Mouse (Mus musculus) lung, postnatal 0 days (tissue): Measurements from ENCODE around the gene Tbc1d14. TPM values are rescaled to one million over a fixed set of nuclear protein-coding genes. Genes with fewer than 3 reads are reported as not detected.

Source experiments
- ATAC-seq: fragments of 200-750 bp; cut with Nextera tagmentation; 2 replicates; pipeline ENCODE4 v1.8.0; 2017; ENCODE audit warnings: moderate library complexity
- DNase-seq: peaks from one replicate; pipeline ENCODE4 v3.0.0-alpha.2; 2016; ENCODE audit warnings: low spot score
- H3K27ac ChIP-seq: fragments of 300-500 bp; sonication (generic); 2 replicates; pipeline ENCODE4 v1.5.1; 2014; ENCODE audit warnings: antibody characterized with exemption, mild to moderate bottlenecking, low read length, mixed read lengths
- H3K27me3 ChIP-seq: fragments of 300-500 bp; sonication (generic); replicated peaks from 2 replicates; pipeline ENCODE4 v1.6.1; 2014; ENCODE audit warnings: low read length, mixed read lengths; ENCODE audit not compliant: insufficient read depth
- H3K36me3 ChIP-seq: fragments of 300-500 bp; sonication (generic); 2 replicates; pipeline ENCODE4 v1.6.1; 2014; ENCODE audit warnings: low read length, mixed read lengths; ENCODE audit not compliant: insufficient read depth
- H3K4me1 ChIP-seq: fragments of 300-500 bp; sonication (generic); 2 replicates; pipeline ENCODE4 v1.6.1; 2014; ENCODE audit warnings: antibody characterized with exemption, low read depth, low read length, mixed read lengths; ENCODE audit not compliant: insufficient read depth
- H3K4me2 ChIP-seq: fragments of 300-500 bp; sonication (generic); replicated peaks from 2 replicates; pipeline ENCODE4 v1.6.1; 2014; ENCODE audit warnings: low read depth, mild to moderate bottlenecking, low read length, moderate library complexity, mixed read lengths
- H3K4me3 ChIP-seq: fragments of 300-500 bp; sonication (generic); 2 replicates; pipeline ENCODE4 v1.5.1; 2014; ENCODE audit warnings: low read depth, low read length
- H3K9ac ChIP-seq: fragments of 300-500 bp; sonication (generic); replicated peaks from 2 replicates; pipeline ENCODE4 v1.6.1; 2014; ENCODE audit warnings: low read depth, mild to moderate bottlenecking
- H3K9me3 ChIP-seq: fragments of 300-500 bp; sonication (generic); 2 replicates; pipeline ENCODE4 v1.6.1; 2016; ENCODE audit warnings: low read length, mixed read lengths
- CTCF ChIP-seq: IDR thresholded peaks from 2 replicates; pipeline ENCODE4 v1.5.1; 2016; ENCODE audit warnings: antibody characterized with exemption, mild to moderate bottlenecking
- EP300 ChIP-seq: IDR thresholded peaks from 2 replicates; pipeline ENCODE4 v1.6.1; 2016; ENCODE audit warnings: antibody characterized with exemption, mild to moderate bottlenecking, control low read depth
- WGBS: fragments of 180-500 bp; shearing (Covaris S2); extraction: QIAGEN DNeasy Blood & Tissue Kit; methylation state at CpG from one replicate; pipeline ENCODE4 v1.1.7; 2014; 5-methylcytosine and 5-hydroxymethylcytosine counted together
- polyA plus RNA-seq: library from polyadenylated mRNA; unstranded; fragments of >200 nt; fragmentation: Nextera tagmentation; extraction: Ambion mirVana; gene quantifications from 2 replicates; pipeline ENCODE4 v1.2.1, GENCODE M21; 2015

Tbc1d14 gene
- polyA plus RNA-seq, 1 experiment from 2014 or later: 15.0 TPM

DNA sequence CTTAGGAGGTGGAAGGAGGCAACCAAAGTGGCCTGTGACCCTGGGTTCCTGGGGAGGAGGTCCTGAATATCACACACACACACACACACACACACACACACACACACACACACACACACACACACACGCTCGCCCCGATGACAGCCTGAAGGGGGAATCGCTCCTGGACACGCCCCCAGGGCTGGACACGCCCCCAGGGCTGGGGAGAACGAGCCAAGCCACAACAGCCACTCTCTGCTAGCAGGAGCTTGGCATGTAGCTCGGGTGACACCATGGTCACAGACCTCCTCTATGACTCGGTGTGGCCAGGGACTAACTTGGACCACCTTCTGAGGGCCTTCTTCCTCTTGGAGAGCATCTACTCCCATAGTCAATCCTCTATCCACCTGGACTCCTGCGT is 142.0 kb downstream of the Tbc1d14 start:
- Histone ChIP-seq H3K27ac (no peak overlapping the region), H3K9ac (no peak overlapping the region), H3K4me2 (no peak overlapping the region), H3K36me3 (no peaks in the 10 kb centered on the region), H3K4me3 (no peak overlapping the region), H3K27me3 (no peaks in the 10 kb centered on the region), H3K9me3 (no peaks in the 10 kb centered on the region), H3K4me1 (no peaks in the 10 kb centered on the region)
- ATAC-seq: 0 out of 2 replicates have a peak, but pooled peaks have one; percentile 16
- no peak for DNase-seq
- TF ChIP-seq CTCF (no peak), EP300 (no peak)
- 18% methylated on average over 8 of the region's 10 CpGs for WGBS

GRCm38 (mm10) chr5:36449710-36450358 is 143.2 kb downstream of the Tbc1d14 start:
- Histone ChIP-seq H3K27ac (no peak overlapping the region), H3K4me1 (no peaks in the 10 kb centered on the region), H3K27me3 (no peaks in the 10 kb centered on the region), H3K9ac (no peak overlapping the region), H3K4me2 (no peak overlapping the region), H3K36me3 (no peaks in the 10 kb centered on the region), H3K4me3 (no peak overlapping the region), H3K9me3 (no peaks in the 10 kb centered on the region)
- WGBS: 51% methylated on average over 6 of the region's 6 CpGs
- TF ChIP-seq EP300 (no peak), CTCF (no peak)
- DNase-seq (no peak), ATAC-seq (no peak)

DNA sequence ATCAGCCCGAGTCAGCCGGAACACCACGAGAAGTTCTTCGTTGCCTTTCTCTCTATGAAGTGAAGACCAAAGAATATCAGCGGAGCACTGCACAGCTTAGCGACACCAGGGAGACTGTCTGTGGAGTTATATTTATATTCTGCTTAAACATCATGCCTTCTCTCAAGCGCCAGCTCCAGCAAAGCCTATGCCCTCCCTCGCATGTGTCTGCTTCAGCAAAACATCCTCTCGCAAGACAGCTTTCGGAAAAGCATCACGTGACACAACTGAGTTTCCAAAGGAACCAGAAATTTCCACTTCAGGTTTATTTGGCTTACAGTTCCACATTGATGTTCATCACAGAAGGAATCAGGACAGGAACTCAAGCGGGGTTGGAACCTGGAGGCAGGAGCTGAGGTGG is 145.2 kb downstream of the Tbc1d14 start:
- no peak overlapping the region for H3K9ac ChIP-seq

DNA sequence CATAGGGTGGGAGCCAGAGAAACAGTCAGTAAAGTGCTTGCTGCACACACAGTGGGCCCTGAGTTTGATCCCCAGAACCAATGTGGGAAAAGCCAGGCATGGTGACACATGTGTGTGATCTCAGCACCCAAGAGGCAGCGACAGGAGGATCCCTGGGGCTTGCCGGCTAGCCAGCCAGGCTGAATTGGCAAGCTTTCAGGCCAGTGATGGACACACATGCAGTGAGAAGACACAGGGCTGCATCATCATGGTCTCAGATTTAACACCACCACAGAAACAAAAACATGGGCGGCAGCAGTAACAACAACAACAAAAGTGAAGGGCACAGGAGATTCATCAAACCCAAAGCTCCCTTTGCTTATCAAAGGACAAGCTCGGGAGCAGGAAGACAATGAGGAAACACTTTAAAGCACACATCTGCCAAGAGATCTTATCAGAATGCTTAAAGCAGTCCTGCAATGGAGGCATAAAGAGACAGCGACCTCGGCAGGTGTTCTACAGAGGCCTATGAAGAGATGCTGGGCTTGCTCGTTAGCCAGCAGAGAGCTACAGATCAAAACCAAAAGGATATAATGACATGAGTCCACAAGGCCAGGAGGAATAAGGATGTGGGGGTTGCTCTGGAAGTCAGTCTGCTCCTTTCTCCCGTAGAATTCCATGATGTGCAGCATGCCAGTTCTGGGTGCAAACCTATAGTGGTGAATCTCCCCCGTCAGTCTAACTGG is 146.7 kb downstream of the Tbc1d14 start:
- DNase-seq: no peak
- no peak for TF ChIP-seq CTCF
- TF ChIP-seq EP300: no peak
- H3K9ac ChIP-seq: no peak overlapping the region
- no peak overlapping the region for H3K4me3 ChIP-seq
- H3K27me3 ChIP-seq: no peaks in the 10 kb centered on the region
- no peak overlapping the region for H3K4me2 ChIP-seq
- no peaks in the 10 kb centered on the region for H3K4me1 ChIP-seq
- H3K36me3 ChIP-seq: no peaks in the 10 kb centered on the region
- 24% methylated on average over 9 of the region's 9 CpGs for WGBS
- no peak overlapping the region for H3K27ac ChIP-seq
- no peak for ATAC-seq
- H3K9me3 ChIP-seq: no peaks in the 10 kb centered on the region

More for the DNA sequence above, 145.2 kb downstream of the Tbc1d14 start:
- Histone ChIP-seq H3K4me1 (no peaks in the 10 kb centered on the region), H3K4me2 (no peak overlapping the region), H3K27ac (no peak overlapping the region), H3K4me3 (no peak overlapping the region), H3K9me3 (no peaks in the 10 kb centered on the region), H3K36me3 (no peaks in the 10 kb centered on the region), H3K27me3 (no peaks in the 10 kb centered on the region)
- 86% methylated on average over 12 of the region's 12 CpGs for WGBS
- DNase-seq: no peak
- no peak for ATAC-seq
- no peak for TF ChIP-seq CTCF
- no peak for TF ChIP-seq EP300

DNA sequence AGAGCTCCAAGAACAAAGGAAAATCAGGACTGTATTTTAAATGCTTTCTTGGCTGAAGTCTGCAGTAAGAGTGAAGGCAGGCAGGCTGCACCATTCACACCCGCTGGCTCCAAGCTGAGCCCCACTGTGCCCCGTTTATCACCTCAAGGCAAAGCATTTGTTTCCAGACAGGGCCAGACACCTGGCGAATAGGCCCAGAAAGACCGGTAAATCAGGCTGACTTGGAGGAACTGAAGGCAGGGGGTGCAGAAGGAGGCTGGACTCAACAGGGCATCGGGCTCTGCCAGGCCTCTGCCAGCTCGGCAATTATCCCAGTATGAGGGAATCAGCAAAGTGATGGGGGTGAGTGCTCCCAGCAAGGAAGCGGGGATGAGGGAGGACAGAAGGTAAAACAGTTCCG is 148.0 kb downstream of the Tbc1d14 start:
- Histone ChIP-seq H3K4me2 (no peak overlapping the region), H3K9me3 (no peaks in the 10 kb centered on the region), H3K27ac (no peak overlapping the region), H3K9ac (no peak overlapping the region), H3K4me3 (no peak overlapping the region), H3K4me1 (no peaks in the 10 kb centered on the region), H3K27me3 (no peaks in the 10 kb centered on the region), H3K36me3 (no peaks in the 10 kb centered on the region)
- no peak for ATAC-seq
- TF ChIP-seq EP300 (no peak), CTCF (no peak)
- WGBS: 20% methylated on average over 8 of the region's 8 CpGs
- no peak for DNase-seq

DNA sequence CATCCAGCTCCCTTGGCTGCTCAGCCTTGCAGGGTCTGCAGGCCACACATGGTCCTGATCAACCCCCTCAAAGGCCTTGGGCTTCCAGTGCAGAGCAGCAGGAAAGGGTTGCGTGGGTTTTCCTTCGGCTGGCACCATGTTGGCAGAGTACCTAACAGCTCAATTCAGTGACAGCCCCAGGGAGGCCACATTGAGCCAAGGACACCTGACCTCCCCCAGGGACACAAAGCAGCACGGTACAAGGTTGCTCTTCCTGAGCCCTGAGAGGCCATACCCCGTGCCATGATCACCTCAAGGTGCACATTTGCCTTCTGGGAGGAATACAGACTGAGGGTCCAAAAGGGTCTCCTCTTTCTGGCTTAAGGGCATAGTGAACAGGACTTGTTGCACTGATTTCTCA is 148.5 kb downstream of the Tbc1d14 start:
- 52% methylated on average over 4 of the region's 4 CpGs for WGBS
- H3K4me1 ChIP-seq: no peaks in the 10 kb centered on the region
- H3K27ac ChIP-seq: no peak overlapping the region
- H3K27me3 ChIP-seq: no peaks in the 10 kb centered on the region
- H3K9ac ChIP-seq: no peak overlapping the region
- no peak overlapping the region for H3K4me2 ChIP-seq
- no peak overlapping the region for H3K4me3 ChIP-seq
- no peak for TF ChIP-seq EP300
- no peaks in the 10 kb centered on the region for H3K36me3 ChIP-seq
- no peaks in the 10 kb centered on the region for H3K9me3 ChIP-seq
- no peak for DNase-seq
- ATAC-seq: no peak
